Mouse (Mus musculus) cerebellum, adult 2 months (tissue): ENCODE data around the gene Gatad1.

ENCODE experiments used
- CTCF ChIP-seq: fragments of 200-500 bp; IDR thresholded peaks from 2 replicates; pipeline ENCODE4 v1.5.1; 2011; ENCODE audit warnings: low read depth, mild to moderate bottlenecking, control low read depth, low read length, moderate library complexity, borderline replicate concordance; ENCODE audit not compliant: insufficient read depth
- POLR2A ChIP-seq: fragments of 200-500 bp; IDR thresholded peaks from 2 replicates; pipeline ENCODE4 v1.6.1; 2011; ENCODE audit warnings: low read length, control low read depth, borderline replicate concordance; ENCODE audit not compliant: insufficient read depth

DNA sequence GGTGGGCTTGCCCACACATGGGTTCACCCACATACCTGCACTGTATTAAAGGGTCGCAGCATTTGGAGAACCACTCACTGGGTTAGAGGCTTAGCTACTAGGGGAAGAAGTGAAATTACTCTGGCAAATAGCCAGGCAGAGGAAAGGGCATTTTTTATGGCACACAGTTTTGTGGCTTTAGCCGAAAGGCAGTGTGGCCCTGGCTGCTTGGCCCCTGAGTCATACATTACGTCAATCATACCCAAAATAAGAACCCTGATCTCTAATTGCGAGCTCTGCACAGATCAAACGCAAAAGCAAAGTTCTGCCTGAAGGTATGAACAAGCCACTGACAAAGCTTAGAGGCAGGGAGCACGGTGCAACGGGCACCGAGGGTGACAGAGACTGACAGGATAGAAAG is 31.3 kb upstream of the Gatad1 start:
- TF ChIP-seq POLR2A (no peak), CTCF (no peak)
